Mouse (Mus musculus) liver, adult 2 months (tissue): Measurements from ENCODE around the gene Pold2.

ENCODE experiments used
- CTCF ChIP-seq: fragments of 200-500 bp; IDR thresholded peaks from 2 replicates; pipeline ENCODE4 v1.5.1; 2011; ENCODE audit warnings: low read depth, low read length, control low read depth
- POLR2A ChIP-seq: fragments of 200-500 bp; IDR thresholded peaks from 2 replicates; pipeline ENCODE4 v1.6.1; 2011; ENCODE audit warnings: low read length, control low read depth; ENCODE audit not compliant: insufficient read depth; ENCODE audit errors: extremely low read depth

DNA sequence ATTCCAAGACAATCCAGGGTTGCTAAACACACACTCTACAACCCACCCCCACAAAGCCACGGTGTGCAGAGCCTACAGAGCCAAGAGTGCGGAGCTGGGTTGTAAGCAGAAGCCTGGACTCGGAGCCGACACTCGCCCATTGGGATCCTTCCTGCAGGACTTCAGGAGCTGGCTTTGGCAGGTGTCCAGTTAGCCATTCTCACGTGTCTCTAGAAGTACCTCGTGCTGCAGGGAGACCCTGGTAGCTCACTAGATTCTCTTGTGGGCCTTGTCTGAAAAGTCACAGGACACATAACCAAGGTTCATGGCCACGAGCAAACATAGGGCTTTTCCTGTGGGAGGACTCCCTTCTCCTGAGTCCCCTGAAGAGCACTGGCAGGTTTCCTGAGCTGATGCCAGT, 35.2 kb upstream of the Pold2 start:
- TF ChIP-seq CTCF = no peak
- TF ChIP-seq POLR2A = no peak
